In genomic region chr12:56614513-56614912, GRCm38 (mm10) we compare ENCODE assay signal across 19 mouse cellular contexts. TPM values are rescaled to one million over a fixed set of nuclear protein-coding genes. Genes with fewer than 3 reads are reported as not detected.
DNase-seq lines count a peak whose midpoint lies in the region; ATAC-seq and TF ChIP-seq lines count a peak whose summit lies in the region.
"Had no signal": no experiment of that assay in that cellular context is flagged by ENCODE, and none has a peak within 500 bp of the region (broad histone marks: within the 10 kb centered on the region; RNA-seq: fewer than 3 reads in every experiment).

No protein-coding gene starts in this region.

- no peak for DNase-seq in forebrain, postnatal 0 days
- DNase-seq in midbrain, postnatal 0 days (ENCODE audit: low spot score) = no peak
- peak; percentile 57 for DNase-seq in limb, embryonic 11.5 days (ENCODE audit: low spot score)
- no peak for DNase-seq in left cerebral cortex, postnatal 36 days (ENCODE audit: low spot score in 2 of 2)
- DNase-seq in Muller cell, postnatal 12 days (ENCODE audit: inconsistent ontology term) = no peak
- DNase-seq in cerebellum, adult 8-10 months = no peak
- DNase-seq: adrenal gland, postnatal 25 days; cerebellum, postnatal 10 days; gastrocnemius, postnatal 36 days had no signal

- intact Hi-C loops in left cerebral cortex, postnatal 36 days (cut with DNase I) = loop anchor here (5.0 to 10.0 kb wide), 3 partner anchors 80 to 923 kb away; partner anchors contain the start of gene Nkx2-1

- no peak overlapping the region for H3K27ac ChIP-seq in forebrain, postnatal 0 days (ENCODE audit: low read depth, low read length)
- no peak overlapping the region for H3K27ac ChIP-seq in forebrain, embryonic 13.5 days
- no peak overlapping the region for H3K27ac ChIP-seq in midbrain, embryonic 12.5 days (replicated peaks)
- H3K27ac ChIP-seq in midbrain, postnatal 0 days (ENCODE audit: low read depth, low read length) = no peak overlapping the region
- H3K27ac ChIP-seq in limb, embryonic 11.5 days (replicated peaks; ENCODE audit: low read depth, low read length) = no peak overlapping the region
- H3K27ac ChIP-seq: embryonic facial prominence, embryonic 15.5 days; intestine, embryonic 15.5 days; kidney, postnatal 0 days; liver, embryonic 14.5 days had no signal

- WGBS in forebrain, postnatal 0 days = 1% methylated on average over 21 of the region's 21 CpGs
- under 1% methylated on average over 20 of the region's 21 CpGs for WGBS in forebrain, embryonic 13.5 days
- 0% methylated on average over 21 of the region's 21 CpGs for WGBS in midbrain, embryonic 12.5 days
- 4% methylated on average over 21 of the region's 21 CpGs for WGBS in midbrain, postnatal 0 days
- 2% methylated on average over 21 of the region's 21 CpGs for WGBS in limb, embryonic 11.5 days

- no peaks in the 10 kb centered on the region for H3K36me3 ChIP-seq in forebrain, postnatal 0 days (ENCODE audit: insufficient read depth)
- H3K36me3 ChIP-seq in forebrain, embryonic 13.5 days (ENCODE audit: poor library complexity, severe bottlenecking) = no peaks in the 10 kb centered on the region
- H3K36me3 ChIP-seq in midbrain, embryonic 12.5 days = no peaks in the 10 kb centered on the region
- H3K36me3 ChIP-seq in midbrain, postnatal 0 days (ENCODE audit: insufficient read depth, low read length) = no peaks in the 10 kb centered on the region
- H3K36me3 ChIP-seq in limb, embryonic 11.5 days (ENCODE audit: control insufficient read depth, insufficient read depth, low read length) = no peaks in the 10 kb centered on the region
- H3K36me3 ChIP-seq: embryonic facial prominence, embryonic 15.5 days; G1E; intestine, embryonic 15.5 days had no signal

- peaks cover 78% of the 10 kb centered on the region for H3K27me3 ChIP-seq in forebrain, postnatal 0 days (ENCODE audit: insufficient read depth, low read length)
- H3K27me3 ChIP-seq in forebrain, embryonic 13.5 days = peaks cover 92% of the 10 kb centered on the region
- H3K27me3 ChIP-seq in midbrain, embryonic 12.5 days = peaks cover 87% of the 10 kb centered on the region
- peaks cover 86% of the 10 kb centered on the region for H3K27me3 ChIP-seq in midbrain, postnatal 0 days (ENCODE audit: insufficient read depth, low read length)
- peaks cover 75% of the 10 kb centered on the region for H3K27me3 ChIP-seq in limb, embryonic 11.5 days (ENCODE audit: control insufficient read depth, insufficient read depth, low read length)

- ATAC-seq in forebrain, postnatal 0 days = peak; percentile 8; the same call in 1 of the 2 replicates
- ATAC-seq in forebrain, embryonic 13.5 days = no peak
- ATAC-seq in midbrain, embryonic 12.5 days (ENCODE audit: low FRiP score, low read depth) = peak; percentile 86
- ATAC-seq in midbrain, postnatal 0 days (ENCODE audit: low FRiP score) = no peak
- ATAC-seq in limb, embryonic 11.5 days (ENCODE audit: insufficient number of reproducible peaks, low FRiP score, low TSS enrichment, low read depth) = no peak
- ATAC-seq: intestine, embryonic 15.5 days had no signal

- H3K4me1 ChIP-seq in forebrain, postnatal 0 days (ENCODE audit: insufficient read depth) = 0 out of 2 replicates have a peak, but pooled peaks cover 6% of the 10 kb centered on the region
- H3K4me1 ChIP-seq in forebrain, embryonic 13.5 days = peaks cover 12% of the 10 kb centered on the region
- H3K4me1 ChIP-seq in midbrain, embryonic 12.5 days = peaks cover 18% of the 10 kb centered on the region
- 0 out of 2 replicates have a peak, but pooled peaks cover 7% of the 10 kb centered on the region for H3K4me1 ChIP-seq in midbrain, postnatal 0 days (ENCODE audit: insufficient read depth, low read length)
- peaks cover 14% of the 10 kb centered on the region for H3K4me1 ChIP-seq in limb, embryonic 11.5 days (ENCODE audit: control insufficient read depth, insufficient read depth, low read length)

- H3K9ac ChIP-seq in forebrain, postnatal 0 days = no peak overlapping the region
- H3K9ac ChIP-seq in forebrain, embryonic 13.5 days = no peak overlapping the region
- no peak overlapping the region for H3K9ac ChIP-seq in midbrain, embryonic 12.5 days (replicated peaks)
- H3K9ac ChIP-seq in midbrain, postnatal 0 days (replicated peaks; ENCODE audit: low read length, poor library complexity, severe bottlenecking) = no peak overlapping the region
- no peak overlapping the region for H3K9ac ChIP-seq in limb, embryonic 11.5 days (ENCODE audit: low read length)
- H3K9ac ChIP-seq: embryonic facial prominence, embryonic 15.5 days; intestine, embryonic 15.5 days; liver, embryonic 14.5 days had no signal

- no peak overlapping the region for H3K4me3 ChIP-seq in forebrain, postnatal 0 days (ENCODE audit: low read depth, low read length)
- no peak overlapping the region for H3K4me3 ChIP-seq in forebrain, embryonic 13.5 days
- H3K4me3 ChIP-seq in midbrain, embryonic 12.5 days = no peak overlapping the region
- no peak overlapping the region for H3K4me3 ChIP-seq in midbrain, postnatal 0 days (ENCODE audit: low read depth, low read length)
- H3K4me3 ChIP-seq in limb, embryonic 11.5 days (ENCODE audit: low read depth, low read length) = no peak overlapping the region
- H3K4me3 ChIP-seq: embryonic facial prominence, embryonic 15.5 days; intestine, embryonic 15.5 days had no signal

- H3K4me2 ChIP-seq in forebrain, postnatal 0 days (ENCODE audit: low read depth) = no peak overlapping the region
- no peak overlapping the region for H3K4me2 ChIP-seq in forebrain, embryonic 13.5 days
- H3K4me2 ChIP-seq in midbrain, embryonic 12.5 days (replicated peaks) = no peak overlapping the region
- no peak overlapping the region for H3K4me2 ChIP-seq in midbrain, postnatal 0 days (ENCODE audit: low read depth, low read length, poor library complexity, severe bottlenecking)
- H3K4me2 ChIP-seq in limb, embryonic 11.5 days (ENCODE audit: low read depth, severe bottlenecking) = no peak overlapping the region
- H3K4me2 ChIP-seq: embryonic facial prominence, embryonic 15.5 days; intestine, embryonic 15.5 days had no signal

- no peak for TF ChIP-seq CTCF in forebrain, postnatal 0 days (IDR thresholded peaks at IDR 0.05; ENCODE audit: low read depth)
- TF ChIP-seq CTCF in midbrain, postnatal 0 days (IDR thresholded peaks at IDR 0.05) = no peak

- no peaks in the 10 kb centered on the region for H3K9me3 ChIP-seq in forebrain, postnatal 0 days (ENCODE audit: low read length)
- H3K9me3 ChIP-seq in forebrain, embryonic 13.5 days (replicated peaks) = no peaks in the 10 kb centered on the region
- H3K9me3 ChIP-seq in midbrain, embryonic 12.5 days = no peaks in the 10 kb centered on the region
- H3K9me3 ChIP-seq in midbrain, postnatal 0 days (ENCODE audit: low read length) = no peaks in the 10 kb centered on the region
- H3K9me3 ChIP-seq in limb, embryonic 11.5 days (ENCODE audit: control insufficient read depth, low read length) = no peaks in the 10 kb centered on the region
- H3K9me3 ChIP-seq: embryonic facial prominence, embryonic 15.5 days; G1E; intestine, embryonic 15.5 days had no signal

RNA-seq across cellular contexts. Expression of gene Nkx2-9, which starts 1.4 kb away (rescaled TPM):
- total RNA-seq in forebrain, postnatal 0 days (2014; rRNA removed) = not detected in 2 replicates
- not detected in 2 replicates for polyA plus RNA-seq in forebrain, postnatal 0 days (2015; fragmentation: Nextera tagmentation; extraction: Ambion mirVana)
- 0.43 and 1.0 TPM in 2 replicates for polyA plus RNA-seq in forebrain, embryonic 13.5 days (2015; fragmentation: Nextera tagmentation; extraction: Ambion mirVana)
- polyA plus RNA-seq in midbrain, embryonic 12.5 days (2016; fragmentation: Nextera tagmentation; extraction: Ambion mirVana) = 1.4 and 1.8 TPM in 2 replicates
- not detected in 2 replicates for total RNA-seq in midbrain, postnatal 0 days (2014; rRNA removed)
- not detected in 2 replicates for polyA plus RNA-seq in midbrain, postnatal 0 days (2015; fragmentation: Nextera tagmentation; extraction: Ambion mirVana)
- not detected in 2 replicates for polyA plus RNA-seq in limb, embryonic 11.5 days (2014; fragmentation: Nextera tagmentation; extraction: Ambion mirVana)
- total RNA-seq in left cerebral cortex, postnatal 36 days (2021) = not detected
- total RNA-seq: G1E; gastrocnemius, postnatal 36 days; left cerebral cortex, postnatal 25 days had no signal
- polyA plus RNA-seq: embryonic facial prominence, embryonic 15.5 days; G1E; heart, embryonic 16.5 days; intestine, embryonic 15.5 days; kidney, postnatal 0 days; liver, embryonic 14.5 days; stomach, embryonic 14.5 days had no signal

Comparison
In these comparisons a context has a peak if more than half of its experiments do, and no peak if none do; other contexts are left out.
1. ATAC-seq: peak in forebrain, postnatal 0 days (single experiment) and midbrain, embryonic 12.5 days (single experiment); none in forebrain, embryonic 13.5 days (single experiment), midbrain, postnatal 0 days (single experiment) and limb, embryonic 11.5 days (single experiment).